Mouse (Mus musculus) kidney, adult 9 months (tissue): ENCODE measurements at regions not wholly inside any gene's neighbourhood (a gene's known extent, or its start where the extent isn't known, plus 50 kb on each side); places are given as distances from the start of the nearest gene placed in this dataset.

Source experiments
- DNase-seq: peaks from one replicate; pipeline ENCODE4 v3.0.0; 2022

GRCm38 (mm10) chr7:72362690-72363089, 56.3 kb upstream of the Mctp2 start:
- DNase-seq, result peak; percentile 66

GRCm38 (mm10) chr7:72391323-72391722, 84.9 kb upstream of the Mctp2 start:
- DNase-seq, result peak; percentile 34

- peak; percentile 67 for DNase-seq
These were observed 93.6 kb upstream of the Mctp2 start for GRCm38 (mm10) chr7:72400056-72400455.

GRCm38 (mm10) chr7:72406131-72406530, 99.7 kb upstream of the Mctp2 start:
- DNase-seq, result no peak

GRCm38 (mm10) chr7:72408409-72408986, 102.1 kb upstream of the Mctp2 start:
- no peak for DNase-seq

GRCm38 (mm10) chr7:72438552-72438951, 132.1 kb upstream of the Mctp2 start:
- DNase-seq, result no peak

GRCm38 (mm10) chr7:72442001-72442400, 135.6 kb upstream of the Mctp2 start:
- no peak for DNase-seq

GRCm38 (mm10) chr7:72444016-72444415, 137.6 kb upstream of the Mctp2 start:
- DNase-seq, result no peak

GRCm38 (mm10) chr7:72444792-72445191, 138.4 kb upstream of the Mctp2 start:
- DNase-seq, result no peak

- no peak for DNase-seq
These were observed 140.5 kb upstream of the Mctp2 start for GRCm38 (mm10) chr7:72446911-72447310.

- DNase-seq, result no peak
These were observed 156.6 kb upstream of the Mctp2 start for GRCm38 (mm10) chr7:72462978-72463377.

GRCm38 (mm10) chr7:72464658-72465057, 158.2 kb upstream of the Mctp2 start:
- DNase-seq, result no peak

GRCm38 (mm10) chr7:72469691-72470090, 163.3 kb upstream of the Mctp2 start:
- DNase-seq, result no peak

GRCm38 (mm10) chr7:72474751-72475150, 168.3 kb upstream of the Mctp2 start:
- DNase-seq, result no peak

GRCm38 (mm10) chr7:72478936-72479335, 172.5 kb upstream of the Mctp2 start:
- DNase-seq, result no peak

GRCm38 (mm10) chr7:72481275-72481674, 174.9 kb upstream of the Mctp2 start:
- no peak for DNase-seq

GRCm38 (mm10) chr7:72490161-72490560, 183.8 kb upstream of the Mctp2 start:
- DNase-seq, result peak; percentile 85

- no peak for DNase-seq
These were observed 186.9 kb upstream of the Mctp2 start for GRCm38 (mm10) chr7:72493292-72493691.

- DNase-seq, result peak; percentile 42
These were observed 190.7 kb upstream of the Mctp2 start for GRCm38 (mm10) chr7:72496933-72497631.

GRCm38 (mm10) chr7:72498562-72499230, 192.3 kb upstream of the Mctp2 start:
- DNase-seq, result no peak

- no peak for DNase-seq
These were observed 193.4 kb upstream of the Mctp2 start for GRCm38 (mm10) chr7:72499788-72500187.

- DNase-seq, result no peak
These were observed 193.8 kb upstream of the Mctp2 start for GRCm38 (mm10) chr7:72500190-72500589.

- DNase-seq, result peak; percentile 52
These were observed 194.6 kb upstream of the Mctp2 start for GRCm38 (mm10) chr7:72500996-72501395.

- no peak for DNase-seq
These were observed 195.0 kb upstream of the Mctp2 start for GRCm38 (mm10) chr7:72501431-72501830.
